Mouse (Mus musculus) CH12.LX (cell line): ENCODE data around the gene Ntm. TPM values are rescaled to one million over a fixed set of nuclear protein-coding genes. Genes with fewer than 3 reads are reported as not detected.

Experiments used
- DNase-seq: peaks from one replicate; pipeline ENCODE4 v3.0.0-alpha.2; 2013; ENCODE audit errors: extremely low read depth
- H3K27ac ChIP-seq: 2 replicates; pipeline ENCODE4 v1.5.1; 2012; ENCODE audit warnings: low read depth, mild to moderate bottlenecking, control low read depth, moderate library complexity; ENCODE audit not compliant: insufficient read depth
- H3K27me3 ChIP-seq: replicated peaks from 2 replicates; pipeline ENCODE3; 2012; ENCODE audit warnings: inconsistent platforms
- H3K36me3 ChIP-seq, 2 experiments: replicated peaks in 1 of 2; 2 replicates each; pipeline versions ENCODE3 to v1.6.1; 2012; ENCODE audit warnings: inconsistent platforms in 1 of 2, low read length in 1 of 2, mild to moderate bottlenecking in 1 of 2, mixed read lengths in 1 of 2, moderate library complexity in 1 of 2; ENCODE audit not compliant: control insufficient read depth in 1 of 2, insufficient read depth in 1 of 2
- H3K4me1 ChIP-seq, 2 experiments: 2 replicates each; pipeline ENCODE4 v1.6.1; 2012; ENCODE audit warnings: inconsistent platforms in 1 of 2, moderate library complexity in 1 of 2; ENCODE audit not compliant: insufficient read depth in 2 of 2, control insufficient read depth in 1 of 2
- H3K4me2 ChIP-seq: 2 replicates; pipeline ENCODE4 v1.6.1; 2012; ENCODE audit warnings: low read depth, mild to moderate bottlenecking, control low read depth; ENCODE audit not compliant: poor library complexity, insufficient read depth, severe bottlenecking
- H3K4me3 ChIP-seq, 3 experiments: fragments of 150-350 bp in 1 of 3; sonication (generic) in 1 of 3; replicated peaks in 1 of 3; 2 replicates each; pipeline versions ENCODE3 to v1.5.1; 2011 to 2012; ENCODE audit warnings: low read depth in 2 of 3, low read length in 2 of 3, mild to moderate bottlenecking in 2 of 3, moderate library complexity in 2 of 3, control low read depth in 1 of 3, improper control_type of control experiment in 1 of 3, inconsistent platforms in 1 of 3, mixed read lengths in 1 of 3; ENCODE audit not compliant: poor library complexity in 1 of 3
- H3K79me2 ChIP-seq: replicated peaks from 2 replicates; pipeline ENCODE4 v1.6.1; 2012; ENCODE audit warnings: mild to moderate bottlenecking, moderate library complexity; ENCODE audit not compliant: control insufficient read depth, poor library complexity, insufficient read depth, severe bottlenecking; ENCODE audit errors: extremely low read depth
- H3K9ac ChIP-seq: 2 replicates; pipeline ENCODE4 v1.6.1; 2012; ENCODE audit warnings: low read depth, mild to moderate bottlenecking, control low read depth, moderate library complexity; ENCODE audit not compliant: insufficient read depth
- H3K9me3 ChIP-seq: replicated peaks from 2 replicates; pipeline ENCODE3; 2012; ENCODE audit warnings: low read length, inconsistent platforms, mixed read lengths
- BHLHE40 ChIP-seq: IDR thresholded peaks from 2 replicates; pipeline ENCODE4 v1.6.1; 2011; ENCODE audit warnings: mild to moderate bottlenecking, low read depth, low read length, improper control_type of control experiment
- ELF1 ChIP-seq: IDR thresholded peaks from 2 replicates; pipeline ENCODE4 v1.6.1; 2014; ENCODE audit warnings: low read depth, mild to moderate bottlenecking, inconsistent platforms, low read length, improper control_type of control experiment
- GABPA ChIP-seq: IDR thresholded peaks from 2 replicates; pipeline ENCODE4 v1.6.1; 2012; ENCODE audit warnings: low read depth, low read length, improper control_type of control experiment, inconsistent platforms; ENCODE audit not compliant: insufficient replicate concordance
- IRF4 ChIP-seq: IDR thresholded peaks from 2 replicates; pipeline ENCODE4 v1.6.1; 2014; ENCODE audit warnings: low read depth, mild to moderate bottlenecking, inconsistent platforms, low read length, improper control_type of control experiment
- JUN ChIP-seq: IDR thresholded peaks from 2 replicates; pipeline ENCODE4 v1.6.1; 2011; ENCODE audit warnings: low read depth, mild to moderate bottlenecking, low read length, improper control_type of control experiment, moderate library complexity; ENCODE audit not compliant: insufficient read depth
- KAT2A ChIP-seq: IDR thresholded peaks from 2 replicates; pipeline ENCODE4 v1.6.1; 2012; ENCODE audit warnings: low read length, improper control_type of control experiment, inconsistent platforms; ENCODE audit not compliant: insufficient replicate concordance
- MAX ChIP-seq: IDR thresholded peaks from 2 replicates; pipeline ENCODE4 v1.6.1; 2011; ENCODE audit warnings: low read length, improper control_type of control experiment
- MEF2A ChIP-seq: IDR thresholded peaks from 2 replicates; pipeline ENCODE4 v1.6.1; 2014; ENCODE audit warnings: low read depth, mild to moderate bottlenecking, inconsistent platforms, low read length, improper control_type of control experiment, borderline replicate concordance
- MYC ChIP-seq: IDR thresholded peaks from 2 replicates; pipeline ENCODE4 v1.6.1; 2011; ENCODE audit warnings: low read depth, mild to moderate bottlenecking, improper control_type of control experiment, low read length
- NRF1 ChIP-seq: IDR thresholded peaks from 2 replicates; pipeline ENCODE4 v1.6.1; 2014; ENCODE audit warnings: low read depth, mild to moderate bottlenecking, inconsistent platforms, low read length, improper control_type of control experiment, moderate library complexity
- PAX5 ChIP-seq: IDR thresholded peaks from 2 replicates; pipeline ENCODE4 v1.6.1; 2012; ENCODE audit warnings: low read length, inconsistent platforms, mixed read lengths
- POLR2AphosphoS2 ChIP-seq: IDR thresholded peaks from 2 replicates; pipeline ENCODE4 v1.6.1; 2011; ENCODE audit warnings: low read depth, low read length, improper control_type of control experiment
- RCOR1 ChIP-seq: conservative IDR thresholded peaks from 2 replicates; pipeline ENCODE4 v1.6.1; 2012; ENCODE audit warnings: low read depth, mild to moderate bottlenecking, inconsistent platforms, low read length, improper control_type of control experiment
- SIN3A ChIP-seq: IDR thresholded peaks from 2 replicates; pipeline ENCODE4 v1.6.1; 2012; ENCODE audit warnings: low read length, improper control_type of control experiment, inconsistent platforms
- TBP ChIP-seq: conservative IDR thresholded peaks from 2 replicates; pipeline ENCODE4 v1.6.1; 2011; ENCODE audit warnings: low read depth, low read length, improper control_type of control experiment
- UBTF ChIP-seq: IDR thresholded peaks from 2 replicates; pipeline ENCODE4 v1.6.1; 2012; ENCODE audit warnings: low read depth, mild to moderate bottlenecking, inconsistent platforms, low read length, improper control_type of control experiment, moderate library complexity
- USF1 ChIP-seq: IDR thresholded peaks from 2 replicates; pipeline ENCODE4 v1.6.1; 2014; ENCODE audit warnings: low read depth, mild to moderate bottlenecking, inconsistent platforms, low read length, improper control_type of control experiment
- ZKSCAN1 ChIP-seq: IDR thresholded peaks from 2 replicates; pipeline ENCODE4 v1.6.1; 2012; ENCODE audit warnings: low read depth, inconsistent platforms, low read length, improper control_type of control experiment, borderline replicate concordance
- ZMIZ1 ChIP-seq: IDR thresholded peaks from 2 replicates; pipeline ENCODE4 v1.6.1; 2012; ENCODE audit warnings: low read depth, mild to moderate bottlenecking, inconsistent platforms, low read length, improper control_type of control experiment
- ZNF384 ChIP-seq: IDR thresholded peaks from 2 replicates; pipeline ENCODE4 v1.6.1; 2012; ENCODE audit warnings: low read depth, low read length, improper control_type of control experiment, inconsistent platforms
- dilution Hi-C: fragments of 300-500 bp; cut with MboI; formaldehyde crosslinking; loops from 2 replicates; pipeline ENCODE4 v1.14.3; 2020; ENCODE audit warnings: low sequenced_read_pairs; ENCODE audit not compliant: extremely low pct_unique_long_range_greater_than_20kb, extremely low pct_ligation_motif_present
- in situ Hi-C: fragments of 300-500 bp; cut with MboI; formaldehyde crosslinking; loops from 3 replicates; pipeline ENCODE4 v1.14.3; 2019; ENCODE audit warnings: low sequenced_read_pairs, low pct_ligation_motif_present, low pct_unique_long_range_greater_than_20kb, mixed read lengths
- polyA plus RNA-seq: library from polyadenylated mRNA; unstranded; fragments of >175 nt; gene quantifications from 2 replicates; pipeline ENCODE4 v1.2.1, GENCODE M21; 2012; ENCODE audit warnings: low read depth; ENCODE audit not compliant: insufficient read length
- total RNA-seq, 2 experiments: library from RNA; depleted of rRNA; stranded (reverse); fragments of 300-350 nt in 1 of 2; fragments of >200 nt in 1 of 2; gene quantifications; 2 replicates each; pipeline ENCODE4 v1.2.3; 2012 to 2014

The Ntm gene
- total and polyA plus RNA-seq, 3 experiments: not detected

GRCm38 (mm10) chr9:29943209-29944070 lies 19.5 kb downstream of the Ntm start:
- dilution Hi-C loops (no loop called here), in situ Hi-C loops (no loop called here)
- DNase-seq: no peak
- H3K9ac ChIP-seq: no peak overlapping the region
- H3K27me3 ChIP-seq: no peaks in the 10 kb centered on the region
- H3K27ac ChIP-seq: no peak overlapping the region
- H3K36me3 ChIP-seq: no peaks in the 10 kb centered on the region
- no peak for TF ChIP-seq RCOR1
- TF ChIP-seq GABPA: no peak
- no peak for TF ChIP-seq ELF1
- no peak for TF ChIP-seq KAT2A
- no peak for TF ChIP-seq JUN
- TF ChIP-seq BHLHE40: no peak
- TF ChIP-seq ZMIZ1: no peak
- no peak for TF ChIP-seq SIN3A
- TF ChIP-seq IRF4: no peak
- TF ChIP-seq USF1: no peak
- no peak for TF ChIP-seq PAX5
- no peak for TF ChIP-seq ZKSCAN1
- no peak for TF ChIP-seq ZNF384
- no peak overlapping the region for H3K4me2 ChIP-seq
- H3K4me1 ChIP-seq: no peaks in the 10 kb centered on the region
- no peak overlapping the region for H3K4me3 ChIP-seq
- peaks cover 78% of the 10 kb centered on the region for H3K9me3 ChIP-seq
- no peaks in the 10 kb centered on the region for H3K79me2 ChIP-seq

GRCm38 (mm10) chr9:29942183-29942952 lies 20.6 kb downstream of the Ntm start:
- no peak for DNase-seq
- H3K4me2 ChIP-seq: no peak overlapping the region
- no peaks in the 10 kb centered on the region for H3K4me1 ChIP-seq
- no peak overlapping the region for H3K4me3 ChIP-seq
- H3K9me3 ChIP-seq: peaks cover 76% of the 10 kb centered on the region
- H3K36me3 ChIP-seq: no peaks in the 10 kb centered on the region
- no peaks in the 10 kb centered on the region for H3K27me3 ChIP-seq
- no peak for TF ChIP-seq POLR2AphosphoS2
- no peak for TF ChIP-seq GABPA
- no peak for TF ChIP-seq IRF4
- no peak for TF ChIP-seq MEF2A
- no peak for TF ChIP-seq UBTF
- TF ChIP-seq ZNF384: no peak
- TF ChIP-seq KAT2A: no peak
- no peak for TF ChIP-seq NRF1
- no peak for TF ChIP-seq RCOR1
- TF ChIP-seq MAX: no peak
- TF ChIP-seq TBP: no peak
- no peak for TF ChIP-seq PAX5
- TF ChIP-seq MYC: no peak
- in situ Hi-C loops (no loop called here), dilution Hi-C loops (no loop called here)
- no peaks in the 10 kb centered on the region for H3K79me2 ChIP-seq
- H3K9ac ChIP-seq: no peak overlapping the region
- H3K27ac ChIP-seq: no peak overlapping the region
